Mouse (Mus musculus) heart, postnatal 36 days (tissue): ENCODE measurements at regions not wholly inside any gene's neighbourhood (a gene's known extent, or its start where the extent isn't known, plus 50 kb on each side); places are given as distances from the start of the nearest gene placed in this dataset.

Experiments
- DNase-seq, 2 experiments: peaks; one replicate each; pipeline ENCODE4 v3.0.0; 2021 to 2022
- intact Hi-C: fragments of 180-260 bp; cut with DNase I; formaldehyde crosslinking; loops from one replicate; pipeline ENCODE4 v1.15.1; 2025

GRCm38 (mm10) chr13:79057424-79057823 lies 857.9 kb upstream of the Nr2f1 start:
- intact Hi-C loops = no loop called here
- DNase-seq = no peak

GRCm38 (mm10) chr13:79054481-79054880 lies 854.9 kb upstream of the Nr2f1 start:
- DNase-seq = no peak
- intact Hi-C loops = no loop called here

GRCm38 (mm10) chr13:79053428-79053827 lies 853.9 kb upstream of the Nr2f1 start:
- intact Hi-C loops = no loop called here
- DNase-seq = no peak

GRCm38 (mm10) chr13:79047240-79047639 lies 847.7 kb upstream of the Nr2f1 start:
- intact Hi-C loops = no loop called here
- DNase-seq = no peak

GRCm38 (mm10) chr13:79044657-79045056 lies 845.1 kb upstream of the Nr2f1 start:
- intact Hi-C loops = no loop called here

GRCm38 (mm10) chr13:79037883-79038282 lies 838.3 kb upstream of the Nr2f1 start:
- DNase-seq = no peak
- intact Hi-C loops = no loop called here

More at GRCm38 (mm10) chr13:79044657-79045056, 845.1 kb upstream of the Nr2f1 start:
- no peak for DNase-seq

GRCm38 (mm10) chr13:79035276-79035675 lies 835.7 kb upstream of the Nr2f1 start:
- intact Hi-C loops = no loop called here
- DNase-seq = no peak

GRCm38 (mm10) chr13:79029974-79030373 lies 830.4 kb upstream of the Nr2f1 start:
- DNase-seq = no peak
- intact Hi-C loops = loop anchor here (5.0 kb wide), 2 partner anchors 828 to 1048 kb away; no protein-coding TSS in a partner anchor

- intact Hi-C loops = loop anchor here (5.0 kb wide), 2 partner anchors 826 to 1046 kb away; no protein-coding TSS in a partner anchor
- peak; percentile 7 to 9 for DNase-seq
These were observed 828.6 kb upstream of the Nr2f1 start for GRCm38 (mm10) chr13:79027877-79028760.

- intact Hi-C loops = loop anchor here (5.0 kb wide), 2 partner anchors 823 to 1043 kb away; no protein-coding TSS in a partner anchor
- no peak for DNase-seq
These were observed 826.1 kb upstream of the Nr2f1 start for GRCm38 (mm10) chr13:79025645-79026044.

- no peak for DNase-seq
- intact Hi-C loops = no loop called here
These were observed 818.5 kb upstream of the Nr2f1 start for GRCm38 (mm10) chr13:79018051-79018450.

- intact Hi-C loops = no loop called here
- DNase-seq = no peak
These were observed 803.8 kb upstream of the Nr2f1 start for GRCm38 (mm10) chr13:79003313-79003712.

GRCm38 (mm10) chr13:78998855-78999254 lies 799.3 kb upstream of the Nr2f1 start:
- no peak for DNase-seq
- intact Hi-C loops = no loop called here

GRCm38 (mm10) chr13:78992326-78992725 lies 792.8 kb upstream of the Nr2f1 start:
- no peak for DNase-seq
- intact Hi-C loops = no loop called here

- intact Hi-C loops = no loop called here
These were observed 786.4 kb upstream of the Nr2f1 start for GRCm38 (mm10) chr13:78985921-78986320.

GRCm38 (mm10) chr13:78977224-78977780 lies 777.7 kb upstream of the Nr2f1 start:
- intact Hi-C loops = no loop called here
- DNase-seq = no peak

More at GRCm38 (mm10) chr13:78985921-78986320, 786.4 kb upstream of the Nr2f1 start:
- DNase-seq = no peak

- DNase-seq = peak in 1 of 2 experiments; percentile 2
- intact Hi-C loops = loop anchor here (5.0 kb wide), 1 partner anchor 736 kb away; no protein-coding TSS in a partner anchor
These were observed 738.8 kb upstream of the Nr2f1 start for GRCm38 (mm10) chr13:78938351-78938741.

GRCm38 (mm10) chr13:78937389-78938350 lies 738.1 kb upstream of the Nr2f1 start:
- intact Hi-C loops = loop anchor here (5.0 kb wide), 1 partner anchor 735 kb away; no protein-coding TSS in a partner anchor
- no peak for DNase-seq

GRCm38 (mm10) chr13:78935990-78936650 lies 736.6 kb upstream of the Nr2f1 start:
- no peak for DNase-seq
- intact Hi-C loops = loop anchor here (5.0 kb wide), 1 partner anchor 734 kb away; no protein-coding TSS in a partner anchor

GRCm38 (mm10) chr13:78928347-78928746 lies 728.8 kb upstream of the Nr2f1 start:
- no peak for DNase-seq
- intact Hi-C loops = no loop called here
